Mouse (Mus musculus) kidney, postnatal 0 days (tissue): ENCODE measurements around the gene 1700056E22Rik. TPM values are rescaled to one million over a fixed set of nuclear protein-coding genes. Genes with fewer than 3 reads are reported as not detected.

Experiments used
- ATAC-seq: fragments of 200-750 bp; cut with Nextera tagmentation; replicated peaks from 2 replicates; pipeline ENCODE4 v1.8.0; 2017; ENCODE audit warnings: low read depth, moderate number of reproducible peaks, moderate TSS enrichment, moderate library complexity; ENCODE audit not compliant: low FRiP score
- DNase-seq: peaks from one replicate; pipeline ENCODE4 v3.0.0-alpha.2; 2016; ENCODE audit warnings: low spot score
- H3K27ac ChIP-seq: fragments of 300-500 bp; sonication (generic); 2 replicates; pipeline ENCODE4 v1.5.1; 2014; ENCODE audit warnings: mild to moderate bottlenecking
- H3K27me3 ChIP-seq: fragments of 300-500 bp; sonication (generic); 2 replicates; pipeline ENCODE4 v1.6.1; 2014; ENCODE audit warnings: low read length, mixed read lengths; ENCODE audit not compliant: insufficient read depth
- H3K36me3 ChIP-seq: fragments of 300-500 bp; sonication (generic); 2 replicates; pipeline ENCODE4 v1.6.1; 2014; ENCODE audit warnings: low read length, mixed read lengths; ENCODE audit not compliant: insufficient read depth
- H3K4me1 ChIP-seq: fragments of 300-500 bp; sonication (generic); replicated peaks from 2 replicates; pipeline ENCODE4 v1.6.1; 2014; ENCODE audit warnings: antibody characterized with exemption, low read length, mixed read lengths; ENCODE audit not compliant: insufficient read depth
- H3K4me2 ChIP-seq: fragments of 300-500 bp; sonication (generic); 2 replicates; pipeline ENCODE4 v1.6.1; 2014; ENCODE audit warnings: mild to moderate bottlenecking, low read length, moderate library complexity, mixed read lengths
- H3K4me3 ChIP-seq: fragments of 300-500 bp; sonication (generic); replicated peaks from 2 replicates; pipeline ENCODE4 v1.5.1; 2014; ENCODE audit warnings: low read depth, low read length
- H3K9ac ChIP-seq: fragments of 300-500 bp; sonication (generic); 2 replicates; pipeline ENCODE4 v1.6.1; 2014; ENCODE audit warnings: low read depth, low read length
- H3K9me3 ChIP-seq: fragments of 300-500 bp; sonication (generic); replicated peaks from 2 replicates; pipeline ENCODE4 v1.6.1; 2016; ENCODE audit warnings: low read length, inconsistent platforms, mixed read lengths
- CTCF ChIP-seq: IDR thresholded peaks from 2 replicates; pipeline ENCODE4 v1.5.1; 2016; ENCODE audit warnings: antibody characterized with exemption, low read depth, mild to moderate bottlenecking, moderate library complexity
- WGBS: fragments of 180-500 bp; shearing (Covaris S2); extraction: QIAGEN DNeasy Blood & Tissue Kit; methylation state at CpG from one replicate; pipeline ENCODE4 v1.1.7; 2014; 5-methylcytosine and 5-hydroxymethylcytosine counted together
- polyA plus RNA-seq: library from polyadenylated mRNA; unstranded; fragments of >200 nt; fragmentation: Nextera tagmentation; extraction: Ambion mirVana; gene quantifications from 2 replicates; pipeline ENCODE4 v1.2.1, GENCODE M21; 2015

Gene 1700056E22Rik
- polyA plus RNA-seq, 1 experiment from 2014 or later: 2.3 TPM

DNA sequence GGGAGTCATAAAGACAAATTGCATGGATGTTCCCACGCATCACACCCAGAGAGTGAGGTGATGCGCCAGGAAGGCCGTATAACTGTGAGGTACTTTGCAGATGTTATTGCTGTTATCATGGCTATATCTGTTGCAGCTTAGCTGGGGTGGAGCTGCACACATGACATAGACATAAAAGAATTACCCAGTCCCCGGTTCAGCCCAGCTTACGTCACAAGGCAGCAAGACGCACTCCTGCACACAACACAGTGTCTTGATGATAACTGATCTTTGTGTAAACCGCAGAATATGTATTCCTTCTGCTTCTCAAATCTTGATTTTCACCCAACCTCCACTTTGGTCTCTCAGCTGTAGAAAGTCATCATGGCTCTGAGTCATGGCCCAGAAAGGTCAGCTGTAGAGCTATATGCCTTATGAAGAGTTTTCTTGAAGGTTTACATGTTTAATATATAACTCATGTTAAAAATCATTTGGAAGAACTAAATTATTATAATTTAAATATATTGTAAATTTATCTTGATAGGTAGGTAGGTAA lies 46.3 kb downstream of the 1700056E22Rik start:
- WGBS: 88% methylated on average over 7 of the region's 7 CpGs
- H3K9ac ChIP-seq: no peak overlapping the region
- no peak overlapping the region for H3K27ac ChIP-seq
- DNase-seq (no peak), ATAC-seq (no peak)
- no peak overlapping the region for H3K4me2 ChIP-seq
- H3K4me3 ChIP-seq: no peak overlapping the region
- no peak for TF ChIP-seq CTCF
- no peaks in the 10 kb centered on the region for H3K27me3 ChIP-seq
- H3K36me3 ChIP-seq: no peaks in the 10 kb centered on the region
- H3K9me3 ChIP-seq: peaks cover 4% of the 10 kb centered on the region; the same call in 1 of the 2 replicates
- no peaks in the 10 kb centered on the region for H3K4me1 ChIP-seq

Other genes starting within 250 kb of the 1700056E22Rik start
- gene Dusp10, start 21.0 kb downstream of the 1700056E22Rik start, polyA plus RNA-seq: 3.1 and 3.4 TPM in 2 replicates